Mouse (Mus musculus): ENCODE measurements around the gene Olfr575. TPM values are rescaled to one million over a fixed set of nuclear protein-coding genes. Genes with fewer than 3 reads are reported as not detected.
A peak's percentile ranks its signal among the peaks of the same experiment; 100 is the strongest.

Gene Olfr575
- total and polyA plus RNA-seq, 3 experiments = not detected

DNA sequence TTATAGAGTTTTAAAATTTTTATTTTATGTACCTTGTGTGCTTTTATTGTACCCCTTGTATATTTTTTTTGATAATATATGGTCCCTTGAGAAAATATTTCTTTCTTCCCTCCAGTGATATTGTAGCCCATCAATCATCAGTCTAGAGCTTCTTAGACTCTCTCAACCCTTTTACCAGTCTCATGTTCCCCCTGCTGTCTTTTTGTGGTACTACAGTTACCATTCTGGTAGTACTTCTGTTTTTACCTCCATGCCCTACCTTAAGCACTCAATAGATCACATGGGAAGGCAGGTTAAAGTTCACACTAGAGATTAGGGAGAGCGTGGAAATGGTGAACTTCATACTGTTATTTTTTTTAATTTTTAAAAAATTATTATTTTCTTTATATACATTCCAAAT, 38.9 kb downstream of the Olfr575 start:
- H3K9me3 ChIP-seq (replicated peaks; ENCODE audit: low read length) = no peaks in the 10 kb centered on the region
- H3K9ac ChIP-seq (ENCODE audit: insufficient read depth, low read depth) = no peak overlapping the region
- H3K4me1 ChIP-seq (ENCODE audit: control insufficient read depth in 1 of 2, insufficient read depth in 2 of 2) = no peaks in the 10 kb centered on the region
- peak; percentile 74 for DNase-seq (ENCODE audit: extremely low read depth)
- in situ Hi-C loops (cut with MboI; ENCODE audit: low pct_ligation_motif_present, low pct_unique_long_range_greater_than_20kb, low sequenced_read_pairs) = loop anchor here (10.0 kb wide), 2 partner anchors 255 to 415 kb away; partner anchors contain the start of gene Olfr556
- no peak overlapping the region for H3K4me2 ChIP-seq (ENCODE audit: insufficient read depth, low read depth, poor library complexity, severe bottlenecking)
- H3K27ac ChIP-seq (ENCODE audit: insufficient read depth, low read depth) = no peak overlapping the region
- H3K27me3 ChIP-seq (replicated peaks) = no peaks in the 10 kb centered on the region
- no peak overlapping the region for H3K4me3 ChIP-seq (replicated peaks in 1 of 3; ENCODE audit: low read depth in 2 of 3, low read length in 2 of 3, poor library complexity in 1 of 3)
- dilution Hi-C loops (cut with MboI; ENCODE audit: extremely low pct_ligation_motif_present, extremely low pct_unique_long_range_greater_than_20kb, low sequenced_read_pairs) = no loop called here
- no peaks in the 10 kb centered on the region for H3K79me2 ChIP-seq (replicated peaks; ENCODE audit: control insufficient read depth, extremely low read depth, insufficient read depth, poor library complexity, severe bottlenecking)
- no peaks in the 10 kb centered on the region for H3K36me3 ChIP-seq (replicated peaks in 1 of 2; ENCODE audit: control insufficient read depth in 1 of 2, insufficient read depth in 1 of 2, low read length in 1 of 2)
- TF ChIP-seq UBTF (IDR thresholded peaks at IDR 0.05; ENCODE audit: low read depth, low read length) (no peak), ELF1 (IDR thresholded peaks at IDR 0.05; ENCODE audit: low read depth, low read length) (no peak), ZC3H11A (IDR thresholded peaks at IDR 0.05; ENCODE audit: low read depth, low read length) (peak; percentile 27; the same call in 1 of the 2 replicates), MAZ (IDR thresholded peaks at IDR 0.05; ENCODE audit: low read depth, low read length) (no peak), MAX (IDR thresholded peaks at IDR 0.05; ENCODE audit: low read length) (no peak), SMC3 (IDR thresholded peaks at IDR 0.05; ENCODE audit: low read depth, low read length) (peak; percentile 84), RAD21 (IDR thresholded peaks at IDR 0.05; ENCODE audit: low read depth, low read length) (peak; percentile 87), TCF12 (IDR thresholded peaks at IDR 0.05; ENCODE audit: low read depth, low read length) (no peak), CTCF (conservative IDR thresholded peaks at IDR 0.05 in 1 of 2, IDR thresholded peaks at IDR 0.05 in 1 of 2; ENCODE audit: low read depth in 2 of 2, low read length in 2 of 2) (peak; percentile 45 to 89)

DNA sequence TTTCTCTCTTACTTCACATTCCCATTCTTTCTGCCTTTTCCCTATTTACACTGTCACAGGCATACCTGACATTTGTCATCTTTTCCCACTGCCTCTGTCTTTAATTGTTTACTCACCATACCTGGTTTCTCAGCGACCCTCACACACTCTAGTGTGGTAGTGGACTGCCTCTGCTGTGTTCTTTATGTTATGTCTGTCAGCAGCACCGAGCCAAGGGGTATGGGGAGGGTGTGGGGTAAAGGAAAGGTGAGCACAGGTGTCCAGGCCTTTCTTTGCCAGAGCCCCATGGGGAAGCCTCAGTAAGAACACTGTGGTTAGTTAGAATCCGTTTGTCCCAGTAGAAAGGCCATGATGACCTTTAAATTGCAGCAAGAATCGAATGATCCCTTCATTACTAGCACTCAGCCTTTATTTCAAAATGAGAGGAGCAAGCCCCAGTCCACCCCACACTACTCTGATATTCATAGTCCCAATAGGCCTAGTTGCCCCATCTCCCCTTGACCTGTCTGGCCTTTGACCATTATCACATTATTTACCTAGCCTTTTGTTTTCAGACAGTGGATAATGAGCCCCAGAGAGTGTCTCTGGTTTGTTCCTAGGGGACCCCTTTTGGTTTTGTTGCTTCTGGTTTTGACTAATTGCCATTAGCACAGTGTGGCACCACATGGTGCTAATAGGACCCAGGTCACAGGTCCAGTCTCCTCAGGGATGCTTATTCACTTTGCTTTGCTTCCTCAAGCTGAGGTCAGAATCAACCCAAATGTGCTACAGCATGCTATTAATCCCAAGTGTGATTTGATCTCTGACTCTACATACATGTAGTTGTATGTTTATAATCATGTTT, 41.3 kb downstream of the Olfr575 start, which contains the start of gene Olfr571:
Gene Olfr571 (minus strand): TSS at position 505 of the 844 bp plus-strand sequence.
- H3K9ac ChIP-seq (ENCODE audit: insufficient read depth, low read depth) = no peak within 1 kb of the TSS
- H3K27ac ChIP-seq (ENCODE audit: insufficient read depth, low read depth) = no peak within 1 kb of the TSS
- H3K9me3 ChIP-seq (replicated peaks; ENCODE audit: low read length) = no peaks in the 10 kb centered on the region
- no peaks in the 10 kb centered on the region for H3K27me3 ChIP-seq (replicated peaks)
- in situ Hi-C loops (cut with MboI; ENCODE audit: low pct_ligation_motif_present, low pct_unique_long_range_greater_than_20kb, low sequenced_read_pairs) (loop anchor here (10.0 kb wide), 2 partner anchors 252 to 412 kb away; partner anchors contain the start of gene Olfr556), dilution Hi-C loops (cut with MboI; ENCODE audit: extremely low pct_ligation_motif_present, extremely low pct_unique_long_range_greater_than_20kb, low sequenced_read_pairs) (no loop called here)
- no peaks in the 10 kb centered on the region for H3K36me3 ChIP-seq (replicated peaks in 1 of 2; ENCODE audit: control insufficient read depth in 1 of 2, insufficient read depth in 1 of 2, low read length in 1 of 2)
- no peak within 1 kb of the TSS for H3K4me3 ChIP-seq (replicated peaks in 1 of 3; ENCODE audit: low read depth in 2 of 3, low read length in 2 of 3, poor library complexity in 1 of 3)
- H3K4me2 ChIP-seq (ENCODE audit: insufficient read depth, low read depth, poor library complexity, severe bottlenecking) = no peak within 1 kb of the TSS
- H3K79me2 ChIP-seq (replicated peaks; ENCODE audit: control insufficient read depth, extremely low read depth, insufficient read depth, poor library complexity, severe bottlenecking) = no peaks in the 10 kb centered on the region
- DNase-seq (ENCODE audit: extremely low read depth) = no peak
- peaks cover 0 to 5% of the 10 kb centered on the region in 2 experiments; a peak in 2 of 4 replicates for H3K4me1 ChIP-seq (ENCODE audit: control insufficient read depth in 1 of 2, insufficient read depth in 2 of 2)
- no peak for TF ChIP-seq POLR2A (IDR thresholded peaks at IDR 0.05; ENCODE audit: low read depth, low read length)
- no peak for TF ChIP-seq ZNF384 (IDR thresholded peaks at IDR 0.05; ENCODE audit: low read depth, low read length)
- TF ChIP-seq E2F4 (IDR thresholded peaks at IDR 0.05; ENCODE audit: insufficient replicate concordance, low read depth, low read length) = no peak

DNA sequence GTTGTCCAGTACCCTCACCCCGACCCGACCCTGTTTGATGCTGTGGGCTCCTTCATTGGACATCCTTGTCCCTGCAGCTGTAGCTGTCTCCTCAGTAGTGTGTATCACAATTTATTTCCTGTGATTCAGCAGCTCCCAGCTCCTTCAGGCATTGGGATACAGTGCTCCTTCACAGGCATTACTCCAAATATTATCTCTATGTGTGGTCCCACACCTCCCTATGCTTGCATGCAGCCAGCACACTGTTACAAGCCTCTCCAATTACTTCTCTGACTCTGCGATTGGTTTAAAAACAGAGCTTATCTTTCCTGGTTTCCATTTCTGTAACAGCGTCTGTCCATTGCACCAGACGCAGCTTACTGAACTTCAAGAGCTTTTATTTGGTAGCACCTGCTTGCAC, 42.2 kb downstream of the Olfr575 start:
- DNase-seq (ENCODE audit: extremely low read depth) = no peak
- Histone ChIP-seq H3K27ac (ENCODE audit: insufficient read depth, low read depth) (no peak overlapping the region), H3K4me2 (ENCODE audit: insufficient read depth, low read depth, poor library complexity, severe bottlenecking) (no peak overlapping the region), H3K9me3 (replicated peaks; ENCODE audit: low read length) (no peaks in the 10 kb centered on the region), H3K36me3 (replicated peaks in 1 of 2; ENCODE audit: control insufficient read depth in 1 of 2, insufficient read depth in 1 of 2, low read length in 1 of 2) (no peaks in the 10 kb centered on the region), H3K4me1 (ENCODE audit: control insufficient read depth in 1 of 2, insufficient read depth in 2 of 2) (peaks cover 0 to 5% of the 10 kb centered on the region in 2 experiments; a peak in 2 of 4 replicates), H3K4me3 (replicated peaks in 1 of 3; ENCODE audit: low read depth in 2 of 3, low read length in 2 of 3, poor library complexity in 1 of 3) (no peak overlapping the region), H3K79me2 (replicated peaks; ENCODE audit: control insufficient read depth, extremely low read depth, insufficient read depth, poor library complexity, severe bottlenecking) (no peaks in the 10 kb centered on the region), H3K27me3 (replicated peaks) (no peaks in the 10 kb centered on the region), H3K9ac (ENCODE audit: insufficient read depth, low read depth) (no peak overlapping the region)
- TF ChIP-seq UBTF (IDR thresholded peaks at IDR 0.05; ENCODE audit: low read depth, low read length) = no peak
- in situ Hi-C loops (cut with MboI; ENCODE audit: low pct_ligation_motif_present, low pct_unique_long_range_greater_than_20kb, low sequenced_read_pairs) (loop anchor here (10.0 kb wide), 2 partner anchors 252 to 412 kb away; partner anchors contain the start of gene Olfr556), dilution Hi-C loops (cut with MboI; ENCODE audit: extremely low pct_ligation_motif_present, extremely low pct_unique_long_range_greater_than_20kb, low sequenced_read_pairs) (no loop called here)

Measured in CH12.LX (cell line).